Mouse (Mus musculus) layer of hippocampus, postnatal 10 days (tissue): Measurements from ENCODE around the gene Mvp. TPM values are rescaled to one million over a fixed set of nuclear protein-coding genes. Genes with fewer than 3 reads are reported as not detected.
A peak's percentile ranks its signal among the peaks of the same experiment; 100 is the strongest.

Source experiments
- DNase-seq, 2 experiments: peaks; one replicate each; pipeline ENCODE4 v3.0.0; 2021; ENCODE audit warnings: low spot score in 2 of 2
- total RNA-seq, 2 experiments: library from RNA; stranded (reverse); gene quantifications; 2 replicates each; pipeline ENCODE4 v1.2.3; 2021

The Mvp gene
- total RNA-seq, 2 experiments from 2014 or later = 5.6 to 6.2 TPM

GRCm38 (mm10) chr7:127020031-127020430 lies 5.6 kb upstream of the Mvp start:
- DNase-seq = no peak

GRCm38 (mm10) chr7:127019306-127019960 lies 5.0 kb upstream of the Mvp start:
- no peak for DNase-seq

GRCm38 (mm10) chr7:127018416-127019305 lies 4.2 kb upstream of the Mvp start:
- DNase-seq = no peak

- DNase-seq = no peak
Measured at GRCm38 (mm10) chr7:127017950-127018345, 3.5 kb upstream of the Mvp start.

GRCm38 (mm10) chr7:127016971-127017949 lies 2.8 kb upstream of the Mvp start, which contains the start of gene Pagr1a:
Pagr1a (minus strand) TSS chr7:127017352.
- peak; percentile 96 to 98 for DNase-seq

- no peak for DNase-seq
Measured at GRCm38 (mm10) chr7:127016486-127016938, 2.1 kb upstream of the Mvp start.

GRCm38 (mm10) chr7:127016481-127016485 lies 1.9 kb upstream of the Mvp start, which contains the start of gene Pagr1b:
Pagr1b (minus strand) TSS chr7:127016484.
- no peak for DNase-seq

- DNase-seq = no peak
Measured at GRCm38 (mm10) chr7:127016081-127016480, 1.7 kb upstream of the Mvp start.

GRCm38 (mm10) chr7:127014993-127015392 lies 572 bp upstream of the Mvp start:
- no peak for DNase-seq

GRCm38 (mm10) chr7:127013385-127013784 lies 1.0 kb downstream of the Mvp start:
- no peak for DNase-seq

GRCm38 (mm10) chr7:127012845-127013244 lies 1.6 kb downstream of the Mvp start:
- no peak for DNase-seq

- no peak for DNase-seq
Measured at GRCm38 (mm10) chr7:127012374-127012773, 2.0 kb downstream of the Mvp start.

- DNase-seq = no peak
Measured at GRCm38 (mm10) chr7:127011717-127012116, 2.7 kb downstream of the Mvp start.

- DNase-seq = no peak
Measured at GRCm38 (mm10) chr7:127011051-127011450, 3.4 kb downstream of the Mvp start.

GRCm38 (mm10) chr7:127009307-127010085 lies 4.9 kb downstream of the Mvp start:
- DNase-seq = peak in 1 of 2 experiments; percentile 20

- DNase-seq = peak; percentile 64 to 65
Measured at GRCm38 (mm10) chr7:127008239-127009019, 6.0 kb downstream of the Mvp start.

GRCm38 (mm10) chr7:127007313-127008024 lies 7.0 kb downstream of the Mvp start:
- DNase-seq = no peak

GRCm38 (mm10) chr7:127004122-127004875 lies 10.1 kb downstream of the Mvp start:
- no peak for DNase-seq

GRCm38 (mm10) chr7:127003620-127004019 lies 10.8 kb downstream of the Mvp start:
- DNase-seq = no peak
